Mouse (Mus musculus) right cerebral cortex, postnatal 10 days (tissue): ENCODE measurements around the gene Nr1h3.
A peak's percentile ranks its signal among the peaks of the same experiment; 100 is the strongest.

Experiments used
- DNase-seq, 2 experiments: peaks; one replicate each; pipeline ENCODE4 v3.0.0; 2021; ENCODE audit warnings: low spot score in 2 of 2

Gene Nr1h3

DNA sequence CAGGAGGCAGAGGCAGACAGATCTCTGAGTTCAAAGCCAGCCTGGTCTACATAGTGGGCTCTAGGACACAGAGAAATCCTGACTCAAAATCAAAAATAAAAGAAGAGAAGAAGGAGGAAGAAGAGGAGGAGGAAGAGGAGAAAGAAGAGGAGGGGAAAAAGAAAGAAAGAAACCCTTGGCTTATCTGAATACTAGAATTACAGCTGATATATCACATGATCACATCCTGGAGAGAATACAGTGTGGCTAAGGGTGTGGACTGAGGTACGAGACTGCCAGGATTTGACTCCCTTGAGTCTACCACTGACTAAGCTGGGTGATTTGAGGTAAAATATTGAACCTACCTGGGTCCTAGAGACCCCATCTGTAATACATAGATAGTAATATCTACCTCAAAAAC, 16.4 kb downstream of the Nr1h3 start:
- DNase-seq, result no peak

DNA sequence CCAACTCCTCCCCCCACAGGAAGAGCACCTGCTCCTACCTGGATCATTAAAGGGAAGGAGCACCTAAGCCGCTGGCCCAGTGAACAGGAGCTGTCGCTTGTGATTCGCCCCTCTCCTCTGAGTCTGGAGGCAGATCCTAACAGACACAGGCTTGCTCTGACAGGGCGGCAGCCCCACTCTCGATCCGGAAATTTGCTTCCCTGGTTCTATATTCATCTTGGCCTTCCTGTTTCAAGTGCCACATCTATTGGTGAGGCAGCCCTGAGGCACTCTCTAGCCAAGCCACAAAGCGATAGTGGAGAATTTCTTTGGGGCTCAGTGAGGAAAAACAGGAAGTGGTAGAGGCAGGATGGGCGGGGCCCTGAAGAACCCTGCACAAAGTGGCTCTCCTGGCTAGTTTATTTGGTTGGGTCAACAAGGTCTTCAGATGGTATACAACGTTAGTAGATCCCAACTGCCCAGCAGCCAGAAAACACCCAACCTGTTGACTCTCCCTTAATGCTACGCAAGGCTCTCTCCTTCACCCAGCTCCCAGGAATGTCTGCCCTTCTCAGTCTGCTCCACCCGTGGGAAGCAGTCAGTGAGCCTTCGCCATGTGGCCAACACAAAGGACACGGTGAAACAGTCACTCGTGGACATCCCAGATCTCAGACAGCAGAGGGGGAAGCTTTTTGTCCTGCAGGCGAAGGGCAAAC, 18.8 kb downstream of the Nr1h3 start, which contains the start of gene Madd:
Gene Madd, minus strand, starts transcription at position 127 of the 695 bp plus-strand sequence.
- DNase-seq, result peak in 1 of 2 experiments; percentile 55

DNA sequence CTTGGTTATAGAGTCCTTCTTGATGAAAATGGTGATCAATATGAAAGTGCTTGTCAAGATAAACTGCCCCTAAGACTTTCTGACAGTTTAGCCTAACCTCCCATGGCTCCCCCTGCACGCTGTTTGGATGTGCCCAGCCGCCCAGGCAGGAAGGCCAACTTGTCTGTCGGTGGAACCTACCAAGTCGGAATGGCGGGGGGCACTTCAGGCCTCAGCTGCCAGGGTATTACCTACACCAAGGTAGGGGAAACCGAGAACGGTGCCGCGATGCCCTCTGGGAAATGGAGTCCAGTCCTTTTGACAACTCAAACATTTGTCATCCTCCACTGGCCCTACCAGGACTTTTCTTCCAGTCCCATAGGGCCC, 19.5 kb downstream of the Nr1h3 start:
- DNase-seq, result peak; percentile 97 to 98

DNA sequence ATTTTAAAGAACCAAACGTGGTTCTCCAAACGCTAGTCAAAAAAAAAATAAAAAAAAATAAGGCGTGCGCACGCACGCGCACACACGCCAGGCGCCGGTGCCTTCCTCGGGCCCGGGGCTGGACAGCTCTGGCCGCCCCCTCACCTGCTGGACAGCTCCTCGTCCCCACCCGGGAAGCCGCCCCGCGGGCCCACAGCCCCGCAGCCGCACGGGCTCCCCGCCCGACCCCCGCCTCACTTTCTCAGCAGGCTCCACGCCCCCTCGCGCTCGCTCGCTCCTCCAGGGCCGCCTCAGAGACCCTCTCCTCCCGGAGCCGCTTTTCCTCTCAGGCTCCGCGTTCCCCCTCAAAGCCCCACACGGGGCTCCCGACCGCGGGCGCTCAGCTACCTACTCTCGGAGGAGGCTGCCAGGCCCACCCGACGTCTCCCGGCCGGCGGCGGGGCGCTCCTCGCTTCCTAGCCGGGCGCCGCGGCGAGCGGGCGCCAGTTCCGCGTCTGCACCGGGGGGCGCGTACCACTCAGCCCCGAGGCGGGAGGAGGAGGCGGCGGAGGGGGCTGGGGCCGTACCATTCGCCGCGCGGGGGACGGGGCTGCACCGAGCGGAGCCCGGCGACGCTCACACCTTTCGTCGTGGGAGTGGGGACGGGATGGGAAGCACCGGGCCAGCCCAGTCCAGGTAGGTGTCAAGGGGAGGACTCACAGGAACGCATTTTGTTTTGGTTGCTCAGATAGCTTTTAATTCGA, 20.1 kb downstream of the Nr1h3 start:
- peak; percentile 91 for DNase-seq

DNA sequence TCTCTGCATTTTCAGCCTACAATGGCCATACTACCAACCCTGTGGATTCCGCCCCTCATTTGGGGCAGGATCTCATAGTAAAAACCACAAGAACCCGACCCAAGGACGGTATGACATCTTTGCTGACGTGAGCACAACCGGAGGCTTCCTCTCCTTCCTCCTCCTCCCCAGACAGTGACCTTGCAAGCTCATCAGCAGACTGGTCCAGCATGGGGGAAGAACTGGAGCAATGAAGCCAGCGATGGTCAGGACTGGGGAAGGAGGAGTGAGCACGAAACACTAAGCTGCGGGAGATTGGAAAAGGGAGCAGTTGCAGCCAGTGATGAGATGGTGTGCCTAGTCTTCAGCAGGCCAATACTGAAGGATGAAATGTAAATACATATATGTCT, 20.6 kb downstream of the Nr1h3 start:
- DNase-seq, result peak in 1 of 2 experiments; percentile 63

DNA sequence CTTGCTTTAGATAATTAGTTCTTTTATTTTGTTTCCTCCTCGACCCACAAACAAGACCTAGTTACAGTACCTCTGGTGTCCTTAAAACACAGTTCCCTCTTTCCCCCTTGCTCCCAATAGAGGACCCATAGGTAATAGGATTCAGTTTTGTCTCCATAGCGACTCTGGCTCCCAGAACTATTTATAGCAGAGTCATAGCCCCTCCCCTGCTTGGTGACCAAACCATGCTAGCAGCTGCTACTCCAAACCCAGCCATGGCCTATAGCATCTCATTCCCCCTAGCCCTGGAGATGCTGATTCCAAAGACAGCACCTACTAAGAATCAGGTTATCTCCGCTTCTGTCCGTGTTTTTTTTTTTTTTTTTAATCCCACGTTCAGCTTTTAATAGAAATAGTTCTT, 21.9 kb downstream of the Nr1h3 start:
- DNase-seq, result no peak

DNA sequence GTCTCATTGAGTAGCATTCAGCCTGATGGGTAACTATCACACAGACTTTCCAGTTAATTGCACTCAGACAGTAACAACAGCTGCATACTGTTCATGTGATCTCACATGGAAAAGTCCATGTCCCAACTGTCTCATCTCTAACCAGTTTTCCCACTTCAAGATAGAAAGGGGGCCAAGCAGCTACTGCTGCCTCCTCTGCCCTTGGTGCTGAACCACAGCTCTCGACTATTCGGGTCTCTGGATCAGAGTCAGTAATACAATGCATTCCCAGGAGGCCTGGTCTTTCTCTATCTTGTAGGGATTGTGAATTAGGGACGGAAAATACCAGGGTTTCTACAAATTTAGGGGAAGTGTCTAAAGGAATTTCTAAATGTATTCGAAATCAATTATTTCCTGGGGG, 22.8 kb downstream of the Nr1h3 start:
- no peak for DNase-seq

DNA sequence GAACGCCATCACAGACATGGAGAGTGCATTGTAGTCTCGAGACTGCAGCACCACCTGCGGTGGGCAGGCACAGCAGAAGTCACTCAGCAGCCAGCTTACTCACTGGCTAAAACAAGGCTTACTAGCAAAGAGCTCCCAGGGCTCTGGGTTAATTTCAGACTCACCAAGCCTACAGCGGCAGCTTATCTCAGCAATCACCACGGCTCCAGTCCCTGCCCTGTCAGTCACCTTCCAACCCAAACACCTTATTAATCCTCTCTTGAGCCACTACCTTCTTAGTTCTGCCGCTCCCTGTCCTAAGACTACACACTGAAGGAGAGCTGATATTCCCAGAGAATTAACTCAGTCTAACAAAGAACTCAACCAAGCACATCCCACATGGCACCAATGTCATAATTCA, 26.4 kb downstream of the Nr1h3 start:
- no peak for DNase-seq

DNA sequence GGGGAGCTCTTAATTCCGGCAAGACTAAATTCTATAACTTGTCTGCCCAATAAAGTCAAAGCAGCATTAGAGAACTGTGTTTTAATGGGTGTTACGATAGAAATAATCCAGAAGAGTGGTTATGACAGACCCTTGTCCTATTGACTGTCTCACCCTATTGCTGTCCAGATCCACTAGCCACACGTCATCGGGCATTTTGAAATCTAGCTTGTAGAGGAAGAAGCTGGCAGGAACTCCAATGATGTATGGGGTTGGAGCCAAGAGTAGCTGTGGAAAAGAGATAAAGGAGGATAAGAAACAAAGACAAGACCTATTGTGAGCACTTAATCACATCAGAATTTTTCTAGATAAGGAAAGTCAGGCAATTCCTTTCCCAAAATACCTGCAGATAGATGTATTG, 27.1 kb downstream of the Nr1h3 start:
- no peak for DNase-seq

DNA sequence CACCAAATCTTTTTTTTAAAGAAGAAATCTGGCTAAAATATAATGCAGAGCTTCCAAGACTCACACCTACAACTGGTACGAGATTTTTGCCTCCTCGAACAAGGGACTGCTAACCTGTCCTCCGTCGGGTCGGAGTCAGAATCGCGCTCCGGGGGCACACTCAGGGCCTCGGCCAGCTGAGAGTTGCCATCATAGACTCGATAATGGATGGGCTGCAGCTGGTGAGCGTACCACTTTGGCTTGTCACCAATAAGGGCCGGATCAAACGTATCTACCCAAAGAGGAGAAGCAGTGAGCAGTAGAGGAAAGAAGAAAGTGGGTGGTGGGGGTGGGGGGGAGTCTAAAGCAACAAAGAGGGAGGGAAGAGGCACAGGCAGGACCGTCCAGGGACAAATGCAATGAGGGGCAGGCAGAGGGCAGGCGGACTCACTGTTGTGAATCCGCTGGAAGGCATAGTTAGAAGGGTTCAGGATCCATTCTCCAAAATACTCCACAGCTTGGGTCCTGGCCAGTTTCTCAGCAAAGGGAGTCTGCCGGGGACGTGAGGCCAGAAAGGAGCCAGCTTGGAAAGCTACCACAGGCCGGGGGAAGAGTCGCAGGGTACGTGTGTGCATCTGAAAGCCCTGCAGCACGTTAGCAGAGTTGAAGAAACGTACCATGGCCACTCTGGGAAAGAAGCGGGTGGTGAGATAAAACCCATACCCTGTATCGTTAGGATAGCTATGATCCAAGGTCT, 32.9 kb downstream of the Nr1h3 start:
- DNase-seq, result no peak

DNA sequence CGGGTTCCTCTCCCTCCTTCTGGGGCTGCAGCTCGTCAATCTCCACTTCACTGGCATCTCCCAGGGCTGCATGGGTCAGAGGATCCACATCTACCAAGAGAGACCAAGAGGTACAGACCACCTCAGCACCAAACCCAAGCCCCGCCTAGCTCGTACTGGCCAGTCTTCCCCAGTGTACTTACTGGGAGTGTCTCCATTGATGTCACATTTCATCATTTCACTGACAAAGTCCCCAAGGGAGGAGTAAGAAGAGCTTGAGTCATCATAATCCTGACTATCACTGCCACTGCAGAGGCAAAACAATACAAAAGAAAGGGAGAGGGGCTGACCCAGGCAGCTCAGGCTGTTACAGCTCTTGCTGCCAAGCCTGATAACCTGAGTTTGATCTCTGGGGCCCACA, 35.0 kb downstream of the Nr1h3 start:
- DNase-seq, result no peak

DNA sequence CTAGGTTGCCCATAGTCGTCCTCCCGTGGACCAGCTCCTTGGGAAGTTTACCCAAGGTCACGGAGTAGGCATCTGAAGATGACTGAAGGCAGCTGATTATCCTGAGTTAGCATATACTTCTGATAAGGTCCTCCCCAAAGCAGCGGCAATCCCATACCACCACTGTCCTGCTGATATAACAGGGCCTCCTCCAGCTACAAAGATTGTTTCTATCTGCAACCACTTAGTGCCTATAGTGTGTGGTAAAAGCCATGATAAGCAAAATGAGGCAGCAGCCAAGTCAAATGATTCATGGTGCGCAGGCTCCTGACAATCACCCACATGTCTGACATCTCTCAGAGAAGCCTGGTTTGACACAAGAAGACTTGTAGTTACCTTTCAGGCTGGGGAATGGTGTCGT, 37.6 kb downstream of the Nr1h3 start:
- DNase-seq, result no peak

DNA sequence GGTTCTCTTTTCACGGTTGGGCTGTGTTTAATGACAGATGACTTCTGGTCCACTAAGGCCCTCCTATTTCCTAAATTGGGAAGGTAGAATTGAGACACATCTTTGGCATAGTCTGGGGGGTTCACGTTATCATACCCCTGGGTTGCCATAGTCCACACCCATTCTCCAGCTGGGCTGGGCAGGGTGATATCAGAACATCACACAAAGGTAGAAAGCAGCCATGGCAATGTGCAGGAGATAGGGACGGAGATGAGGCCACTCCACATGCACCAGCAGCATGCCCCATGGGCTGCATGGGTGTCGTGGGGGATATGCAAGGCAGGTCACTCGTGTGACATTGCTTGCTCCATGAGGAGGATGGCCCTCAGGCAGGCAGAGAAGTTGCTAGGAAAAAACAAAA, 39.1 kb downstream of the Nr1h3 start:
- DNase-seq, result no peak

DNA sequence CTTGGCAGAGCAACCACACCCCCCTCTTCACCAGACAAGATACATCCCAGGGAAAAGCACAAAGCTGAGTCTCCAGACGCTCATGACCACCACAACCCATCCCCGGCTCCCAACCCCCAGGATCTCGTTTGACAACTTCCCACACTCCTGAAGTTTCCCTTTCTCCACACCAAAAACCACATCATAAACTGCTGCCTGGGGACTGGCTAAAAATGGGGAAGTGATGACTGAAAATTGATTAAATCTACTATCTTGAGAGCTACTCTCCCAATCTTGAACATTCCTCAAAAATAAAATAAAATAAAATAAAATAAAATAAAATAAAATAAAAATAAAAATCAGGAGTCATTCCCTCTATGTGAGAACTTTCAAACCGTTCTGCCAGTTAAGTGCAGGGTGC, 39.7 kb downstream of the Nr1h3 start:
- DNase-seq, result no peak

DNA sequence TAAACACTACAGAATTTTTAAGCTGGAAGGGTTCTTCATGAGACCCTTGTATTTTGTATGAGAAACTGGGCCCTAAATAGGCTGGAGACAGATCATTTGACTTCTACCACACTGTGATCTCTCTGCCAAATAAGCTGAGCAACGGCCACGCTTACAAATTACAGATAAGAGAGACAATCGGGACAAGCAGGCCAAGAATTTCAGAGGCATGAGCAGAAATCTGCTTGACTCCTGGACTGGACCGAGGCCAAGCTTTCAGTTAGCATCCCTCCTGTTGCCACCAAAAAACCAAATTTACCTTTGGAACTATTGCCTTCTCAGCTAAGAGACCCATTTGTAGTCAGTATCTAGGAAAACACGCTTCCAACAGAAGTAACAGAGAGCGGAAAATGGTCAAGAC, 42.0 kb downstream of the Nr1h3 start:
- no peak for DNase-seq

DNA sequence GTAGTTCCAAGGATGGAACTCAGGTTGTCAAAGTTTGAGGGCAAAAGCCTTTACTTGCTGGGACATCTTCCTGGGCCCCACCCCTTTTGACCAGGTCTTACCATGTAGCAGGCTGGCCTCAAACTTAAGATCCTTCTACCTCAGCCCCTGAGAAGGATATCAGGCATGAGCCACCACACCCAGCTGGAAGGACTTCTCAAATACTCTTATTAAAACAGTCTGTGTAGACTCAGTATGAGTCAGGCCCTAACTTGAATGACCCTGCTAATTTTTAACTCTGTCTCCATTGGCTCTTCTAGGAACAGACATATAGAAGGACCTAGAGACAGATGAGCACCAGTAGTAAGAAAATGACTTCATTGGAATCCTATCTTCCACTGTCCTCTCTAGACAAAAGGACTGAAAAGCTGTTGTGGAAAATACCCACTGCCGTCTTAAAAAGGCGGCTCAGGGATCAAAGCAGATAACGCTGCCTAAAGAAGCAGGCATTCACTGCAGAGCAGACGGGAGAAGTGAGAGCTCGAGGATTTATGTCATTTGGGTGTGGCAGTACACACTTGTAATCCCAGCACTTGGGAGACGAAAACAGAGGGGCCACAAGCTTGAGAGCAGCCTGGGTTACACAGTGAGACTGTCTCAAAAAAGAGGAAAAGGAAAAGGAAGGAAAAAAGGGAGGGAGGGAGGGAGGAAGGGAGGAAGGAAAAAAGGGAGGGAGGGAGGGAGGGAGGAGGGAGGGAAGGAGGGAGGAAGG, 45.5 kb downstream of the Nr1h3 start:
- no peak for DNase-seq

DNA sequence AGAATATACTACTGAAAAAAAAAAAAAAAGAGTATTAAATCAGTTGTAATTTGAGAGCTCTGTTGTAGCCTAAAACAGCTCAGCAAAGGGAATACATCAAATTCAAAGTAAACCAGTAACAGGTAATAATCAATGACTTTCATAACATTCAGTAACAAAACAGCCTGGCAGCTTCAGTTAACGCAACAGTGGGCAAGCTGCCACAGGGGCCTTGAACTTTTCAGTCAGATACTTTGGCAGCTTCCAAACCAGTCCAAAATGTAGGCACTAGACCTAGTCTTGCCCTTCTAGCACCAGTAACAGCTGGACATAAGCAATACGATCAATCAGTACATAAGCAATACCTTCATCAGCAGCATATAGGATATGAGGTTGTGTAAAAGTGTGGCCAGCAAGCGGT, 48.5 kb downstream of the Nr1h3 start:
- DNase-seq, result no peak

DNA sequence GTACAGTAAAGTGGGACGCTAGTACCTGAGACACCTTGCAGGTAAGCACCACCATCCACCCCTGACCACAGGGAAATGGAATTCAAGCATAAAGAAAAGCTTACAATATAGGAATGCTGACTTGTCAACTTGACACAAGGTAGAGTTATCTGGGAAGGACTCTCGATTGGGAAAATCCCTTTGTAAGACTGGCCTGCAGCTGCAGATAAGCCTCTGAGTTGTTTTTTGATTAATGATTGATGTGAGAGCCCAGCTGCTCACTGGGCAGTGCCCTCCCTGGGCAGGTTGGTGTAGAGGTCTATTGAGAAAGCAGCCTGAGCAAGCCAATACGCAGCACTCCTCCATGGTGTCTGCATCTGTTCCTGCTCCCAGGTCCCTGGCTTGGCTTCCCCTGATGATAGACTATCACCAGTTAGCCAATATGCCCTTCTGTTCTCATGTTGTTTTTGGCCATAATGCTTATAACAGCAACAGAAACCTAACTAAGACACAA, 49.7 kb downstream of the Nr1h3 start:
- DNase-seq, result no peak

DNA sequence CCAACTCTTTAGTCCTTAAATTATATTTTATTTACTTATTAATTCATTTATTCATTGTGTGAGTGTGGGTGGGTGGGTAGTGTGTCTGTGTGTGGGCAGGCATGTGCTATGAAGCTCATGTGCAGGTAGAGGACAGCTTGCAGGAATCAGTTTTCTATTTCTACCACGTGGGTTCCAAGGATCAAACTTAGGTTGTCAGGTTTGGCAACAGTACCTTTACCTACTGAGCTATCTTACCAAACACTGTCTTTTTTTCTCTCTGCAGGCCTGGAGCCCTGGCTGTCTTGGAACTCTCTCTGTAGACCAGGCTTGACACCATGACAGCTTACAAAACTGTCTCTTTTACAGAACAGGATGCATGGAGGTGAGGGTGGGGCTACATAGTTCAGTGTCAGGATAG, 51.3 kb downstream of the Nr1h3 start:
- DNase-seq, result no peak

DNA sequence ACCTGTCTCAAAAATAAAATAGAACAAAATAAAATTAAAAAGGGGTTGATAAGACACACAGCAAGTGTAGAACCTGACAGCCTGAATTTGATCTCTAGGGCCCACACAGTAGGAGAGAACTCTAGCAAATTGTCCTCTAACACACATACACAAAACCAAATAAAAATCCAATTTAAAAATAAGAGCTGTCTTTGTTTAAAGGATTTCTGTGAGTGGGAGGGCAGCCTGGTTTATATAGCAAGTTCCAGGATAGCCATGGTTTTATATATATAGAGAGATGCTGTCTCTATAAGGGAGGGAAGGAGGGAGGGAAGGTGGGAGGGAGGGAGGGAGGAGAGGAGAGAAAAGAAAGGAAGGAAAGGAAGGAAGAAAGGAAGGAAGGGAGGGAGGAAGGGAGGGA, 54.5 kb downstream of the Nr1h3 start:
- no peak for DNase-seq

DNA sequence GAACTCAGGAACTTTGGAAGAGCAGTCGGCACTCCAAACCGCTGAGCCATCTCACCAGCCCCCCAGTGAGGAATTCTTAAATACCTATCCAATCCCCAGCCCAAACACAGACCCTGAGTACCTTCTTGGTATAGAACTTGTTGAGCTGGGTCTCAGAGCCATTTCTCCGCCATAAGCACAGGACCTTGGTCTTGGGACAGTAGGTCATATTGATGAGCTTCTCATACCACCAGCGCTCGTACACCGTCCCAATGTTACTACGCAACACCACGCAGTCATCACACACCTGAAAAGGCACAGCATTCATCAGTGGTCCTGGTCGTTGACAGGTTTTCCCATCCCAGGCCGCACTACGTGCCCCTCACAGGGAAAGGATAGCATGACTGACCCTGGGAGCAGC, 59.2 kb downstream of the Nr1h3 start:
- no peak for DNase-seq

DNA sequence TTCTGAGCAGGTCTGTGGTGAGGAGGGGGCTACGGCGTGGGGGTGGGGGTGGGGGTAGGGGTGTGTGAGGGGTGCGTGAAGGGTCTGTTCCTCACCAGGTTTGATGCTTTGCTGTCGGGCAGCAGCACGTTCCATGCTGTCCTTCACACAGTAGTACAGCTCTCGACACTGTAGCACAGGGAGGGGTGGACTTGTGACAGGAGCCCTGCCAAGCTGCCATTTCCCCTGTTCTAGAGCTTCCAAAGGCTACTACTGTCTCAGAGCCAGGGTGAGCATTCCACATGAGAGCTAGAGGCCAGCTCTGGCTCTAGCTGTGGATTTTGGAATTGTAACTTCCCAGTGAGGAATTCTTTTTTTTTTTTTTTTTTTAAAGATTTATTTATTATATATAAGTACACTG, 59.7 kb downstream of the Nr1h3 start:
- no peak for DNase-seq
